Mouse (Mus musculus): ENCODE results near the gene Cd2ap. TPM values are rescaled to one million over a fixed set of nuclear protein-coding genes. Genes with fewer than 3 reads are reported as not detected.
"Not testable (repeated sequence)": the region's sequence is repeated elsewhere in the genome, so short reads cannot be mapped to it uniquely, and the experiment has no call there.

Gene Cd2ap
- 12.8 and 13.3 TPM in 2 replicates for polyA plus RNA-seq (2016; fragmentation: Nextera tagmentation; extraction: Ambion mirVana)

GRCm38 (mm10) chr17:42876001-42876903, at the start of gene Cd2ap:
Gene Cd2ap, minus strand, starts transcription at chr17:42876665.
- H3K27me3 ChIP-seq (ENCODE audit: poor library complexity, severe bottlenecking), result peaks cover 10% of the 10 kb centered on the region; the same call in 1 of the 2 replicates
- H3K9me3 ChIP-seq, result no peaks in the 10 kb centered on the region
- H3K4me3 ChIP-seq, result peak within 1 kb of the TSS; percentile 89
- WGBS, result under 1% methylated on average over 79 of the region's 94 CpGs
- H3K36me3 ChIP-seq (replicated peaks), result no peaks in the 10 kb centered on the region
- DNase-seq (ENCODE audit: extremely low spot score, low spot score), result peak; percentile 89
- H3K4me1 ChIP-seq, result peaks cover 17% of the 10 kb centered on the region
- H3K27ac ChIP-seq, result peak within 1 kb of the TSS; percentile 98

DNA sequence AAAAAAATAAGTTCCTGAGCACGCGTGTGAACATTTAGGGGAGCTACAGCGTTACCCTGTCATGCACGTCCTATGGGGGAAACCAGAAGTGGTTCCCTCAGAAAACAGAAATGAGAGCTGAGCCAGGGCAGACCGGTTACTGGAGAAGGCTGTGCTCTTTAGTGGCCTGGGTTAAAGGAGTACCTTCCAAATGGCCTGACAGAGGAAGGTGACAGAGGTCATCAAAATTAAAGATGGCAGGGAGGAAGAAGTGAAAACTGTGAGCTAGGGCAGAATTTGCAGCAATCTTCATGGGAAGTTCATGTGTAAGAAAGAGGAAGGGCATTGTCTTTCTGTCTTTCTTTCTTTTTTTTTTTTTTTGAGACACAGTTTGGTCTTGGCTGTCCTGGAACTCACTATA, 48.3 kb upstream of the Cd2ap start:
- Histone ChIP-seq H3K9me3 (no peaks in the 10 kb centered on the region), H3K27me3 (ENCODE audit: poor library complexity, severe bottlenecking) (no peaks in the 10 kb centered on the region), H3K27ac (no peak overlapping the region), H3K4me3 (no peak overlapping the region), H3K36me3 (replicated peaks) (no peaks in the 10 kb centered on the region), H3K4me1 (no peaks in the 10 kb centered on the region)
- no peak for DNase-seq (ENCODE audit: extremely low spot score, low spot score)
- 88% methylated on average over 5 of the region's 5 CpGs for WGBS

- no peaks in the 10 kb centered on the region for H3K27me3 ChIP-seq (ENCODE audit: poor library complexity, severe bottlenecking)
- no peaks in the 10 kb centered on the region for H3K4me1 ChIP-seq
- no peaks in the 10 kb centered on the region for H3K9me3 ChIP-seq
- H3K4me3 ChIP-seq, result no peak overlapping the region
- H3K27ac ChIP-seq, result no peak overlapping the region
- DNase-seq (ENCODE audit: extremely low spot score, low spot score), result no peak
- H3K36me3 ChIP-seq (replicated peaks), result no peaks in the 10 kb centered on the region
- WGBS, result 91% methylated on average over 9 of the region's 9 CpGs
These were observed 42.3 kb upstream of the Cd2ap start for GRCm38 (mm10) chr17:42918810-42919209.

GRCm38 (mm10) chr17:42914726-42915125, 38.3 kb upstream of the Cd2ap start:
- no peak overlapping the region for H3K4me3 ChIP-seq
- DNase-seq (ENCODE audit: extremely low spot score, low spot score), result no peak
- H3K27ac ChIP-seq, result no peak overlapping the region
- no peaks in the 10 kb centered on the region for H3K36me3 ChIP-seq (replicated peaks)
- 84% methylated on average over 7 of the region's 7 CpGs for WGBS
- H3K9me3 ChIP-seq, result no peaks in the 10 kb centered on the region
- no peaks in the 10 kb centered on the region for H3K4me1 ChIP-seq
- H3K27me3 ChIP-seq (ENCODE audit: poor library complexity, severe bottlenecking), result no peaks in the 10 kb centered on the region

DNA sequence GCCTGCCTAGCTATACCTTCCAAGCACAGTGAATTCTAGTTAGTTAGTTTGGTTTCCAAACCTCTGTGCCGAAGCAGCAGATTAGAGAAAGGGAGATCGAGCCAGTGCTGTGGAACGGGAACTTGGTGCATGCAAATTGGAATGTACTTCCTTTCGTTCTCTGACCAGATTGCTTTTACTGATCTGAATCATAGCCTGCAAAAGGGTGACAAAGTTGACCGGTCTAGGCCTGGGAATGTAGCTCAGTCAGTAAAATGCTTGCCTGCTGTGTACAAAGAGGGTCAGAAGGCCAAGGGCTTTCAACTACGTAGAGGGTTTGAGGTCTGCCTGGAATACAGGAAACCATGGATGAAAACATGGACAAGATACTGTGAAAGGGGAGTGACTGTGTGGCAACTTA, 35.7 kb upstream of the Cd2ap start:
- no peaks in the 10 kb centered on the region for H3K27me3 ChIP-seq (ENCODE audit: poor library complexity, severe bottlenecking)
- H3K4me3 ChIP-seq, result no peak overlapping the region
- WGBS, result 92% methylated on average over 6 of the region's 6 CpGs
- no peak for DNase-seq (ENCODE audit: extremely low spot score, low spot score)
- no peak overlapping the region for H3K27ac ChIP-seq
- H3K4me1 ChIP-seq, result peaks cover 3% of the 10 kb centered on the region; the same call in 1 of the 2 replicates
- no peaks in the 10 kb centered on the region for H3K36me3 ChIP-seq (replicated peaks)
- H3K9me3 ChIP-seq, result no peaks in the 10 kb centered on the region

DNA sequence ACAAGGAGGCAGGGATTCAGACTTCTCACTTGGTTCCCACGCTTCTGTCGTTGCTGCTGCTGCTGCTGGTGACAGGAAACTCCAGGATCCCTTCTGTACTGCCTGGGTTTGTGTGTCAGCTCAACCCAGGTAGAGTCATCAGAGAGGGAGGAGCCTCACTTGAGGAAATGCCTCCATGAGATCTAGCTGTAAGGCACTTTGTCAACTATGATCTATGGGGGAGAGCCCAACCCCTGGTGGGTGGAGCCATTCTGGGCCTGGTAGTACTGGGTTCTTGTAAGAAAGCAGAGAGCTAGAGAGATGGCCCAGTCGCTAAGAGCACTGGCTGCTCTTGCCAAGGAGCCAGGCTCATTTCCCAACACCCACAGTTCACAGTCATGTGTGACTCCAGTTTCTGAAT, 34.0 kb upstream of the Cd2ap start:
- no peak overlapping the region for H3K27ac ChIP-seq
- WGBS, result 91% methylated on average over 3 of the region's 3 CpGs

GRCm38 (mm10) chr17:42909376-42909775, 32.9 kb upstream of the Cd2ap start:
- H3K36me3 ChIP-seq (replicated peaks), result no peaks in the 10 kb centered on the region
- no peaks in the 10 kb centered on the region for H3K9me3 ChIP-seq
- WGBS, result 82% methylated on average over 9 of the region's 9 CpGs

More for the DNA sequence above, 34.0 kb upstream of the Cd2ap start:
- Histone ChIP-seq H3K9me3 (no peaks in the 10 kb centered on the region), H3K4me1 (peaks cover 3% of the 10 kb centered on the region; the same call in 1 of the 2 replicates), H3K36me3 (replicated peaks) (no peaks in the 10 kb centered on the region), H3K4me3 (no peak overlapping the region), H3K27me3 (ENCODE audit: poor library complexity, severe bottlenecking) (no peaks in the 10 kb centered on the region)
- DNase-seq (ENCODE audit: extremely low spot score, low spot score), result no peak

GRCm38 (mm10) chr17:42908744-42909370, 32.4 kb upstream of the Cd2ap start:
- H3K27me3 ChIP-seq (ENCODE audit: poor library complexity, severe bottlenecking), result no peaks in the 10 kb centered on the region
- H3K4me1 ChIP-seq, result peaks cover 3% of the 10 kb centered on the region; the same call in 1 of the 2 replicates
- no peaks in the 10 kb centered on the region for H3K9me3 ChIP-seq
- H3K36me3 ChIP-seq (replicated peaks), result no peaks in the 10 kb centered on the region
- 78% methylated on average over 9 of the region's 9 CpGs for WGBS
- no peak overlapping the region for H3K27ac ChIP-seq
- H3K4me3 ChIP-seq, result no peak overlapping the region
- no peak for DNase-seq (ENCODE audit: extremely low spot score, low spot score)

More at GRCm38 (mm10) chr17:42909376-42909775, 32.9 kb upstream of the Cd2ap start:
- Histone ChIP-seq H3K27ac (no peak overlapping the region), H3K4me1 (peaks cover 3% of the 10 kb centered on the region; the same call in 1 of the 2 replicates), H3K4me3 (no peak overlapping the region), H3K27me3 (ENCODE audit: poor library complexity, severe bottlenecking) (no peaks in the 10 kb centered on the region)
- DNase-seq (ENCODE audit: extremely low spot score, low spot score), result no peak

GRCm38 (mm10) chr17:42908136-42908535, 31.7 kb upstream of the Cd2ap start:
- DNase-seq (ENCODE audit: extremely low spot score, low spot score), result no peak
- H3K9me3 ChIP-seq, result no peaks in the 10 kb centered on the region
- H3K27ac ChIP-seq, result no peak overlapping the region
- H3K4me1 ChIP-seq, result peaks cover 3% of the 10 kb centered on the region; the same call in 1 of the 2 replicates
- no peaks in the 10 kb centered on the region for H3K36me3 ChIP-seq (replicated peaks)
- H3K27me3 ChIP-seq (ENCODE audit: poor library complexity, severe bottlenecking), result no peaks in the 10 kb centered on the region
- no peak overlapping the region for H3K4me3 ChIP-seq
- WGBS, result 90% methylated on average over 3 of the region's 3 CpGs

- not testable (repeated sequence) for DNase-seq (ENCODE audit: extremely low spot score, low spot score); H3K27me3 ChIP-seq (ENCODE audit: poor library complexity, severe bottlenecking); H3K9me3 ChIP-seq; H3K27ac ChIP-seq; H3K4me1 ChIP-seq; H3K36me3 ChIP-seq (replicated peaks); H3K4me3 ChIP-seq
- 92% methylated on average over 1 of the region's 1 CpGs for WGBS
These were observed 30.0 kb upstream of the Cd2ap start for GRCm38 (mm10) chr17:42906456-42906855.

GRCm38 (mm10) chr17:42905919-42906318, 29.5 kb upstream of the Cd2ap start:
- Histone ChIP-seq H3K27ac (no peak overlapping the region), H3K36me3 (replicated peaks) (no peaks in the 10 kb centered on the region), H3K9me3 (no peaks in the 10 kb centered on the region), H3K4me3 (no peak overlapping the region), H3K27me3 (ENCODE audit: poor library complexity, severe bottlenecking) (no peaks in the 10 kb centered on the region), H3K4me1 (peaks cover 3% of the 10 kb centered on the region; the same call in 1 of the 2 replicates)
- WGBS, result 93% methylated on average over 6 of the region's 6 CpGs
- no peak for DNase-seq (ENCODE audit: extremely low spot score, low spot score)

DNA sequence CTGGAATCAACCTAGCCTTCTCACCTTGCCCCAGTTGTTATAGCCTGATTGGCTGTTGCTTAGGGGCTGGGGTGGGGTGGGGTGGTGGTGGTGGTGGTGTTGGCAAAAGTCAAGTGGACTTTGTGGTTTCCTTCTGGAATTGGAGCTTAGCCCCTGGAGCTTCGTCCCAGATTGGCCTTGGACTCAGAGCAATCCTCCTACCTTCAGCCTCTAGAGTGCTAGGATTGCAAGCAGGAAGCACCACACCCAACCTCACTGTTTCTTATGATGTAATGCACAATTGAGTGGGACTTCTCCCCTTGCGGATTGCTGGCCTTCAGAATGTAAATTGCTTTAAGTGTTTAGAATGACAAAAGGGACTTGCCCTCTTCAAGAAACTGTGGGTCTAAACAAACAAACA, 24.3 kb upstream of the Cd2ap start:
- Histone ChIP-seq H3K36me3 (replicated peaks) (no peaks in the 10 kb centered on the region), H3K27ac (no peak overlapping the region), H3K4me1 (no peaks in the 10 kb centered on the region), H3K4me3 (no peak overlapping the region), H3K9me3 (peaks cover 11% of the 10 kb centered on the region; the same call in 1 of the 2 replicates), H3K27me3 (ENCODE audit: poor library complexity, severe bottlenecking) (no peaks in the 10 kb centered on the region)
- 70% methylated on average over 2 of the region's 2 CpGs for WGBS
- no peak for DNase-seq (ENCODE audit: extremely low spot score, low spot score)

- no peaks in the 10 kb centered on the region for H3K27me3 ChIP-seq (ENCODE audit: poor library complexity, severe bottlenecking)
- no peak overlapping the region for H3K4me3 ChIP-seq
- no peaks in the 10 kb centered on the region for H3K4me1 ChIP-seq
- no peaks in the 10 kb centered on the region for H3K36me3 ChIP-seq (replicated peaks)
- H3K9me3 ChIP-seq, result no peaks in the 10 kb centered on the region
- no peak for DNase-seq (ENCODE audit: extremely low spot score, low spot score)
- H3K27ac ChIP-seq, result no peak overlapping the region
- 92% methylated on average over 4 of the region's 4 CpGs for WGBS
These were observed 10.8 kb upstream of the Cd2ap start for GRCm38 (mm10) chr17:42887282-42887707.
